Mouse (Mus musculus): ENCODE measurements around the gene Aplf. TPM values are rescaled to one million over a fixed set of nuclear protein-coding genes. Genes with fewer than 3 reads are reported as not detected.
"Not testable (repeated sequence)": the region's sequence is repeated elsewhere in the genome, so short reads cannot be mapped to it uniquely, and the experiment has no call there.

The Aplf gene
- polyA plus RNA-seq (2012; rRNA removed), result 7.5 and 8.1 TPM in 2 replicates

- DNase-seq (ENCODE audit: low spot score), result peak; percentile 61
Measured at GRCm38 (mm10) chr6:87671771-87672517, at the start of gene Aplf. Gene Aplf, minus strand, starts transcription at chr6:87672193.

DNA sequence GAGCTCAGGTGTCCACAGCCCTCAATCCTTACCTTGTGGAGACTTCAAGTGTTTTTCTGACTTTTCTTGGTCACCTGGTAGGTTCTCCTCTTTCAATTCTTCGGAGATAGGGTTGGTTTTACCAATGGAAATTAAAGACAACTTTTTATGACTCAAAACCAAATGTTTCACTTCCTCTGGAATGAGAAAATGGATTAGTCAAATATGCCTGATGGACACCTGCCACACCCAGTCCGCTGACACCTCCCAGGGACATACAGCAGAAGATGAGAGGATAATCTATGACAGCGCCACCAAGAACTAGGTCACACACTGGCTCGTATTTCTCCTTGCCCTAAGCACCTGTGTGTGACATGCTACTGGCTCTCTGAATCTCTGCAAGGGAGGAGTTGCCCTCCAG lies 42.1 kb upstream of the Aplf start:
- no peak for DNase-seq (ENCODE audit: low spot score)

GRCm38 (mm10) chr6:87712311-87712710 lies 40.3 kb upstream of the Aplf start:
- no peak for DNase-seq (ENCODE audit: low spot score)

DNA sequence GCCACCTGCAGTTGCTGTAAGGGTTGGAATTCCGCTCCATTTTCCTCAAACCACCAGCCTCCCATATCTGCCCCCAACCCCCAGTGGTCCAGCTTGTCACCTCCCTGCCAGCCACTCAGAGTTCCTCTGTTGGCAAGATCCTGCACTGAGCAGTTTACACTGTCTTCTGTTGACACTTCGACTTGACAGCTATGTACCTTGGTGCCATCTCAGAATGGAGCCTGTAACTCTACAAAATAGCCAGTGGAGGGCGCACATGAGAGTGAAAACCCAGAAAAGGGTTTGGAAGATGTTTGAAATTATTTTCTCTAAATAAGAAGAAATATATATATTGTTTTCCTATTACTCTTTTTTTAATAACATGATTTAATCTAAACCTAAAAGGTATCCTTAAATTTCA lies 34.3 kb upstream of the Aplf start:
- DNase-seq (ENCODE audit: low spot score), result no peak

DNA sequence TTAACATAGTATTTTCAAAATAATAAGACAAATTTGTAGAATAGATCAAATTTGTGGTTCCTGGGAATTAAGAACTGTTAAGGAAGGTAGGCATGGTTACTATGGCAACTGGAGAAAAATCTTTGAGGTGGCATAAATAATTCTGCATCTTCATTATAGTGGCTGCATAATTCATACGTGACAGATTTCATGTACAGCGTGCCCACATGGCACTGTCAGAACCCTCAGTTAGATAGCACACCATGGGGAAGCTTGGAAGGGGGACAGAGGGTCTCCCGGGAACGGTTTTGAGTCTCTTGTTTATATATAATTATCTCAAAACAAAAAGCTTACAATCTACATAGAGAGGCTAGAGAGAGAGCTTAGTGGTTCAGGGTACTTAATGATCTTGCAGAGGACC lies 24.6 kb upstream of the Aplf start:
- DNase-seq (ENCODE audit: low spot score), result no peak

- no peak for DNase-seq (ENCODE audit: low spot score)
Measured at GRCm38 (mm10) chr6:87695947-87696346, 24.0 kb upstream of the Aplf start.

GRCm38 (mm10) chr6:87680418-87680817 lies 8.4 kb upstream of the Aplf start:
- no peak for DNase-seq (ENCODE audit: low spot score)

DNA sequence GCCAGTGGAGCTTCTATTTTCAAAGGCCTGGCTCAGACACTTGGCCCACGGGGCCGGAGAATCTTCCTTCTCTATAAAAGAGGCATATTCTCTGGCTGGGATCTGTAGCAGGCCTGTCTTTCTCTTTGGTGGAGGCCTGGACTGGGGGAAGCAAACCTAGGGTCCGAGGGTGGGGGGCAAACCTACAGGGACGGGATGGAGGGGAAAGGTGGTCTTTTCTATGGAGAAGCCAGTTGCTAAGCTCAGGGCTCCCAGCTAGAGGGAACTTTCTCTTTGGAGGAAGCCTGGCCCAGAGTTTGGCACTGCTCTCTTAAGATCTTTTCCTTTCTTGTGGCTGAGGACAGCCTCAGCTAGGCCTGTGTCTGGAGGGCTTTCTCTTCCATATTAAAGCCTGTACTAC lies 668 bp upstream of the Aplf start:
- no peak for DNase-seq (ENCODE audit: low spot score)

DNA sequence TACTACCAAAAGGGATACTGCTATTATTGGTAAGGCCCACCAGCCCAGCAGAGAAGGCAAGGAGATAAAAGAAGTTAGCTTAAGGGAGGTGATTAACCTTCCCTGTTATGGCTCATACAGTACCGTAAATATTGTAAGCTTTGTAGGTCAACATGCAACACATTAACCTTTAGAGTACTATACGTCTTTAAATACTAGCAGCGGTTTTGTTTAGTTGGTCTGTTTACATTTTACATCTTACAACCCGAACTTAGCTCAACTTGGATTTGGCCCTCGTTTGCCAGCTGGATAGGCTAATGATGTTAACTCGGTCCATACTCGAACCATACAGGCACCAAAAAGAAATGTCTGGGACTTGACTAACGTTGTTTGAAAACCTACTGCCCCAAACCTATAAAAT lies 640 bp downstream of the Aplf start:
- DNase-seq (ENCODE audit: low spot score), result no peak

DNA sequence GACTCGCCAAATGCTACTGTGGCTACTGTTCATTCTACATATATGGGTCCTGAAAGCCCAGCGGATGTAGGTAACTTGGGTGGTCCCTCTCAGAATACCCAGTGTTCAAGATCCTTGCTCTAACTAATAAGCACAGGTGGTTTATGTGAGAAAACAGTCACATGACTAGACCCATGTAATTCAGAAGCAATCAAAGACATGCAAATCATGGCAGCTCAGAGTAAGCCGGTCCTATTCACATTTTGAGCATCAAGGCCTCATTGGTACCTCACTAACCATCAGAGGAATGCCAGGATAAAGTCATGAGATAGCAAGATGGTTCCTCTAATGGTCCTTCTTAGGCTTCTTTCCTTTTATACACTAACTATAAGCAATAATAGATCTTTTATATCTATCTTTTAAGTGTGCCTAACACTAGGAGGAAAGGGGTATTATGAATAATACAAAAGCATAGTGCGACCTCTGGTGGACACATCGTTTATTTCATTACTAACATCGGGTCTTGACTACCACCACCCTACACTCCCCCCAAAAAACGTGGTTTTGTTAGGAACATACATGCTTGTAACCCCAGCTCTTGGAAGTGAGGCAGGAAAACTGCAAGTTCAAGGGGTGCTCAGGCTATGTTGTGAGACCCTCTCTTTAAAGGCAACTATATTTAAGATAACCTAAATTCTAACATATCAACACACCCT lies 2.0 kb downstream of the Aplf start:
- DNase-seq (ENCODE audit: low spot score), result no peak

GRCm38 (mm10) chr6:87668733-87669132 lies 3.3 kb downstream of the Aplf start:
- no peak for DNase-seq (ENCODE audit: low spot score)

DNA sequence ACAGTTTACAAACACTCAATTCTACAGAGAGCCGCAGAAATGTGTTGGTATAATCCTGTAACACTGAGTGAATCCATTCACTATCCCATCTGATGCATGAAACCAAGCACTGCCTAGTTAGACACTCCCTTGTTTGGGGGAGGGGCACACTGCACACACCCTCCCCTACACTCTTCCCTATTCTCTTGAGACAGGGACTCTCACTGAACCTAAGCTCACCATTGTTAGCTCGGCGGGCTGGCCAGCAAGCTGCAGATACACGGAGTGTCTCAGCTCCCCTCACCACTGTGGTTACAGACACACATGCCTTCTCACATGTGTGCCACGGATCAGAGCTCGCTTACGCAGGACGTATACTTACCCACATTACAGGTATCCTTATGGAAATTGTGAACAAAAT lies 4.2 kb downstream of the Aplf start:
- DNase-seq (ENCODE audit: low spot score), result no peak

GRCm38 (mm10) chr6:87663445-87663844 lies 8.5 kb downstream of the Aplf start:
- DNase-seq (ENCODE audit: low spot score), result no peak

GRCm38 (mm10) chr6:87662197-87662596 lies 9.8 kb downstream of the Aplf start:
- DNase-seq (ENCODE audit: low spot score), result no peak

GRCm38 (mm10) chr6:87661707-87662106 lies 10.3 kb downstream of the Aplf start:
- no peak for DNase-seq (ENCODE audit: low spot score)

GRCm38 (mm10) chr6:87658816-87659215 lies 13.2 kb downstream of the Aplf start:
- no peak for DNase-seq (ENCODE audit: low spot score)

- DNase-seq (ENCODE audit: low spot score), result no peak
Measured at GRCm38 (mm10) chr6:87653904-87654638, 17.9 kb downstream of the Aplf start.

- no peak for DNase-seq (ENCODE audit: low spot score)
Measured at GRCm38 (mm10) chr6:87653478-87653877, 18.5 kb downstream of the Aplf start.

DNA sequence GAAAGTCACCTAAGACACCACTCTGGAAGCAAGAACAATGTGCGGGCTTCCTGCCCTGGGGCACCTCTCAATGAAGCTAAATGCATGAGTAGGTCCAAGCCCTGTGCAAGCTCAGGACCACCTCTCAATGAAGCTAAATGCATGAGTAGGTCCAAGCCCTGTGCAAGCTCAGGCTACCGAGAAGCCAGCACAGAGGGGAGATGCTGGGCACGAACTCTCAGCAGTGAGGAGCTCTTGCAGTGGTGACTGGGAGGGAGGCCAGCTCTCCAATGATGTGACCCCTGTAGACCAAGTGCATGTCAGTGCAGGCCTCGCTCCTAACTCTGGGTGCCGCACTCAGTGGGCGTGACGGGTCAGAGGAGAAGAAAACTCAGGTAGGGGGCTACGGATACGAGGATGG lies 19.3 kb downstream of the Aplf start:
- DNase-seq (ENCODE audit: low spot score), result no peak

DNA sequence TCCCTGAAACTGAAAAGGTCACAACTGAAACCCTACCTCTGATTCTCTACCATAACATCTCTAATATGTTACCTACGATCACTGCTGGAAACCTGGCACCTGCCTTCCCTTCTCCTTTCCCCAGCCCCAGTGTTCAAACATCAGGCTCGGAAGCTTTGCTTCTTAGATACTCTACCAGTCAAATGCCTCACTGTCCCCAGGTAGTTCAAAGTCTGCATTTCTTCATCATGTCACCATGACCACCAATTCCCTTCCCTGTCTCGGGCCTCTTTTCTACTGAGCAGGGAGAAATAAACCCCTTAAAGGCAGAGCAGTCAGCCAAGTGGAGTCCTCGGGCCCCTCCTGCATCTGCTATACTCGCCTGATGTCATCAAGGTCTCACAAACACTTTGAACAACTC lies 20.2 kb downstream of the Aplf start:
- DNase-seq (ENCODE audit: low spot score), result no peak

DNA sequence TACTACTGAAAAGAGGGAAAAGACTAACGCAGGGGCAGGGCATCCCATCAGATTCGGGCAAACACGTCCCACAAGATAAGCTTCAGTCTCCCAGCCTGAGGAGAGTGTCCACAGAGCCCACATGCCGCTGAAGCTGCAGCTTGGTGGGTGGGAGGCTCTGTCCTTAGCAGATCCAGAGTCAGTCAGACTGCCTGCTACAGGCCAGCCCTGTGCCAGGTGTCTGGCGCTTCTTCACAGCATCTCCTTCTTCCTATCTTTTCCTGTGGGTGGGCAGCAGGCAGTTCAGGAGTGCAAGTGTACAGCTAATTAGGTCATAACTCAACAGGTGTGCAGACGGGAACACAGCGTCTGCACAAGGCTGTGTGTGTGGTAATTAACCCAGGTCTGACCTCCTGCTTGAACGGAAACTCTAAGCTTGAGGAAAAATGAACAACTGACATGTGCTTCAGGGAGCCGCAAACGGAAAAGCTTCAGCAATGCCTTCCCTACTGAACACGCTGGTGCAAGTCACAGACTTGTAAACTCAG lies 33.8 kb downstream of the Aplf start:
- no peak for DNase-seq (ENCODE audit: low spot score)

- no peak for DNase-seq (ENCODE audit: low spot score)
Measured at GRCm38 (mm10) chr6:87632176-87632575, 39.8 kb downstream of the Aplf start.

DNA sequence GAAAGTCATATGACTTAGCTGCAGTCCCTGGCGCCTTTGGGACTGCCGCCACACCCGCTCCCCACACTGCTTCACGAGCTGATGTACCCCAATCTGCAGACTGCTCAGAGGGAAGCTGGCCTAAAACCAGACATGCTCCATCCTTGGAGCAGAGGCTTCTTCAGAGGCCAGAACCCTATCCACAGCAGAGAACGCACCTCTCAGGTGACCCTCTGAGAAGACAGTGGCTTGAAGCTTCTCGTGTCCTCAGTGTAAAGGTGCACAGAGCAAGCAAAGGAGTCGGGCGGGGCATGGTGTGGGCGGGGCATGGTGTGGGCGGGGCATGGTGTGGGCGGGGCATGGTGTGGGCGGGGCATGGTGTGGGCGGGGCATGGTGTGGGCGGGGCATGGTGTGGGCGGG lies 43.1 kb downstream of the Aplf start:
- not testable (repeated sequence) for DNase-seq (ENCODE audit: low spot score)

All from urinary bladder, adult 2 months (tissue).